Mouse (Mus musculus) testis, postnatal 10 days (tissue): ENCODE data around the gene Rp9.

Experiments
- DNase-seq: peaks from one replicate; pipeline ENCODE4 v3.0.0; 2021; ENCODE audit warnings: low spot score

Gene Rp9

DNA sequence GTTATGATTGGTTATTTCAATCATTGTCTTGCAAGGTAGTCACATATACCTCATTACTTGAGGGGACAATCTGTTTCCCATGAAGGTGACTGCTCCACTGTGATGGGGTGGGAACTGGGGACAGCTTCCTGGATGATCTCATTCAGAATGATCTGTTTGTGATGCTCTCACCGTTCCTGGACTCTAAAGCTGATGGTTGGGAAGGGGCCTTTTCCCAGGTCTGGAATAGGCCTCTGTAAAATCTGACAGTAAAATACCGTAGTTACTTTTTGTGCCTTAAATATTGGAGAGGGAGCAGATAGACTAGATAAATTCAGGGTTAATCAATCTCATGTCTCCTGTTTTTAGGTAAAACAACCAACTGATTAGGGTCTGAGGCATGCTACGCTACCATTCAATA lies at the start of gene Rp9:
Gene Rp9, minus strand, starts transcription at position 101 of the 400 bp plus-strand sequence.
- DNase-seq: no peak

DNA sequence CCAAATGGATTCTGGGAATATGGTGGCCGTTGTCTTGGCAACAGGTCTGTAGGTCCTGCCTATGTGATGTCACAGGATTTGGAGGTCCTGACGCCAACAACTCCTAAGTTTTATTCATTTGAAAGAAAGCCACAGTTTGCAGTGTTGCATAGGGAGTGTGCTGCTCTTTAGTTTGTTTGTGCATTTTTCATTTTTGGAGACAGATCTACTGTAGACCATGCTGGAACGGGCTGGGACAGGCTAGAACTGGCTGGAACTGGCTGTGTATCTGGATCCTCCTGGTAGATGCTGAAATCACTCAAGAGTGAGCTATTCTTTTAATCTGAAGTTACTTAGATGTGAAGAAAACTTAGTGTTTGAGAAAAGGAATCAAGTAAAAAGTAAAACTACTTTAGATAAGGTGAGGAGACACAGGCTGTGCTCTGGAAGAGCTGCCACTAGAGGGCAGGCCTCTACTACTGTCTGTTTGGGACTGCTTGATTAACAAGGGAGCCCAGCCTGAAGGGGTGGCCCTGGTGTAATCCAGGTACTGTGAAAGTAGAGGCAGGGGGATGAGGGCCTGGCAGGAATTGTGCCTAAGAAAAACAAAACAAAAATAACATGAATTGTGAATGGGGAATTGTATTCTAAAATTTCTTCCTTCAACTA lies 49.0 kb upstream of the Rp9 start:
- DNase-seq: peak; percentile 71

DNA sequence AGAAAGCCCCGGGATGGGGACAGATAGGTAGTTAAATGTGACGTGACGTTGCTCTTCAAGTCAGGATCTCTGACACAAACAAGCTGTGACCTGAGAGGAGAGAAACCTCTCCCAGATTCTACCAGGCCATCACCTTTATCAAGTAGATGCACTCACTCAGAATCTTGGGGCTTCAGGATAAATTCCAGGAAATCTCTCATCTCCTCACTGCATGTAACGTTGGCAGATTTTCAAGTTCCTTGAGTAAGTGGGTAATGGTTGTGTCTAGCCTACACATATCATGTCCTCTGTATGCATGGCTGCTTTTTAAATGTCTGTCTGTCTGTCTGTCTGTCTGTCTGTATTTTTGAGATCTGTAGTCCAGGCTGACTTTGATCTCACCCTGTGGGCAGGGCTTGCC lies 45.5 kb upstream of the Rp9 start:
- DNase-seq: no peak

DNA sequence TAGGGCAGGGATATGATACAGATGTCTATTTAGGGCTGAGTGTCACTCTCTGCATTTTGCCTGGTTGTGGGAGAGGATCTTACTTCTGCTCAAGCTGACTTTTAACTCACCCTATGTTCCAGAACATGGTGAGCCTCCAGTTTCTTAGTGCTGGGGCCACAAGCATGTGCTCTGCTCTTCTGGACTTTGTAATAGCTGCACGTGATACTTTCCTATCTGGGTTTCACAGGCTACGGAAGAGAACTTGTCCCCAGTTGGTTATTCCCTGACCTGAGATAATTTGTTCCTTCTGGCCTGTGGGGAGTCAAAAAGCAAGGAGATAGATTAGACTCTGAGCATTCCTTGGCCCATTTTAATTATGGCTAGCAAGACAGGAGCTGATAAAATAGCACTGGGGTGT lies 36.0 kb upstream of the Rp9 start:
- peak; percentile 25 for DNase-seq

DNA sequence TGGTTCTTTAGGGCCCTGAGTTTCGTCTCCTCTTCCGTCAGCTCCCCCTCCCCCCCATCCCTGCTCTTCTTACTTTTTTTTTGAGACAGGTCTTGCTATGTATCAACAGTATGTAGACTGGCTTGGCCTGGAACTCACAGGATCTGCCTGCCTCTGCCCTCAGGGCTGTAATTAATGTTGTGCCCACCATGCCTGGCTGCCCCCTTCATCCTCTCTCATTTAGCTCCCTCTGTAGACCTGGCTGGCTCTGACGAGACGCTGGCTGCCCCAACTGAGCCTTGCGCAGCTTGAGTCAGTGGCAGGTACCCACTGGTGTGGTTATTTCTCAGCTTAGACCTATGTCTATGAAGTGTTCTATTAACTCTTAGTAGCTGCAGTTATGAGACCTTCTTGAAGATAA lies 34.0 kb upstream of the Rp9 start:
- peak; percentile 32 for DNase-seq

DNA sequence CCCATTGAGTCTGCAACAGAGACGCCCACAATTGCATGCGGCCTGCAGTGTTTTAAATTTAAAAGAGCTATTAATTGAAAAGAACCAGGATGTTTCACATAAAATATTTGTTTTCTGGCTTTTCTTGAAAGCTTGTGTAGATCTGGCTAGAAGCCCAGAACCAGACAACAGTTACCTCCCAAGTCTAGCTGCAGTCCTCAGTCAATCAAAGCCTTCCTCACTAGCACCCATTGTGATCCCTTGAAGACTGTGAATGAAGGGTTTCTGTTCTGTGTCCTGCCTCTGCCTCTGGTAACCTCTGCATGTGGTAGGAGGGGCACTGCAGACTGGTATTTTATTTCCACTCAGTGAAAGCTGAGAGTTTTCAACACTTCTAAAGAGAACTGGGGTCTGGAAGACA lies 33.4 kb upstream of the Rp9 start:
- DNase-seq: no peak

DNA sequence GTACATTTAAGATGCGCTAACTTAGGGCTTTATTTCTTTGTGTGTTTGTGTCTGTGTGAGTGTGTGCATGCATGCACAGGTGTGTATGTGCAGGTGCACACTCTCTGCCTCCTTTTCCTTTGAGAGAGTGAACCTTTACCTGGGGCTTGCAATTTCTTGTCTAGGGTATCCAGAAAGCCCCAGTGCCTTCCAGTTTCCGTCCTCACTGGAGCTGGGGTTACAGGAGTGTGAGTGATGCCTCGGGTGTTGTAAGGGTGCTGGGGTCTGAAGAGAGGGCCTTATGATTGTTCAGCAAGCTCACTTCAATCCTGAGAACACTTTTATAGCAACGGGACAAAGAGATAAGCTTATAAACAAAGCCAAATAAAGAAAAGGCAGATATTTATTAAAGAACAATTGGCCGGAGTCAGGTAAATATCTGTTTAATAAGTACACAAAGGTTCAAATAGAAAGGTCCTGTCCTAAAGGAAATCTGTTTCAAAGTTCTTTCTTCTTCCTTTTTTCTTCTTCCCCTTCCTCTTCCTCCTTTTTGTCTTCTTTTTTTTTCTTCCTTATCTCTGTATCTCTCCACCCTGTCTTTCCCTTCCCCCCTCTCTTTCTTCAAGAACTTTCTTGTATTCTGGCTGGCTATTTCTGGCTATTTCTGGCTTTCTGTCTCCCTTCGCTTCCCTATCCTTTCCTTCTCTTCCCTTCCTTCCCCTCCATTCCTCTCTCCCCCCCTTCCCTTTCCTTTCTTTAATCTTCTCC lies 27.7 kb upstream of the Rp9 start:
- DNase-seq: no peak

DNA sequence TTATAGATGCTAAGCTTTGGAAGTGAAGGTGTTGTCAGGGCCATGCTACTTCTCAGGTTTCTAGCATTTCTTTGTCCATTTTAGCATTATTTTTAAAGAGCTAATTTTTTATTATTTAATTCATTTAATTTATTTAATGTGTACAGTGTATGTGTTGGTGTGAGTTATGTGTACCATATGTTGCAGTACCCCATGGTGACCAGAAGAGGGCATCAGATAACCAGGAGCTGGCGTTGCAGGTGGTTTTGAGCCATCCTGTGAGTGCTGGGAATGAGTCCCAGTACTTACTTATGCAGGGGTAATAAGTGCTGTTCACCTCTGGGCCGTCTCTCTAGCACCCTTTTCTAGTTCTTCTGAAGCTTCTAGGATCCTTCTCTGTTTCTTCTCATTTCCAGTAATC lies 25.6 kb upstream of the Rp9 start:
- DNase-seq: no peak

DNA sequence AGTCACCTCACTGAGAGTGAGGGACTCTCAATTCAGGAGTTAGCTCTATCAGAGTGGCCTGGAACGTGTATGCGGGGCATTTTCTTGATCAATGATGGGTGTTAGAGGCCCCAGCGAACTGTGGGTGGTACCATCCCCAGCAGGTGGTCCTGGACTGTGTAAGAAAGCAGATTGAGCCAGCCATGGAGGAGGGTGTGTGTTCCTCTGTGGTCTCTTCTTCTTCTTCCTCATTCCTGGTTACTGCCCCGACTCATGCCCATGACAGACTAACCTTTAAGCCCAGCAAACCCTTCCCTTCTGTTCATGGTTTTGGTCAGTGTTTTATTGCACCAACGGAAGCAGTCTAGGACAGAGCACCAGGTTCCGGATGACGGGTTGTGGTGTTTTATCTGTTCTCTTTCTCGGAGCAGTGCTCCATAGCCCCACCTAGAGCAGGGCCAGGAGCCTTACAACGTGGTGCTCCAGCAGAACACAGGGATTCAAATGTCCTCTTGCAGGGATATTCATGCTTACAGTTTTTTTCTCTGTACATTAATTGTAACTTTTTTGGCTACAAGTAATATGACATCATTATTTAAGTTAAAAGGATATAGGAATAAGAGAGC lies 24.8 kb upstream of the Rp9 start:
- DNase-seq: no peak

DNA sequence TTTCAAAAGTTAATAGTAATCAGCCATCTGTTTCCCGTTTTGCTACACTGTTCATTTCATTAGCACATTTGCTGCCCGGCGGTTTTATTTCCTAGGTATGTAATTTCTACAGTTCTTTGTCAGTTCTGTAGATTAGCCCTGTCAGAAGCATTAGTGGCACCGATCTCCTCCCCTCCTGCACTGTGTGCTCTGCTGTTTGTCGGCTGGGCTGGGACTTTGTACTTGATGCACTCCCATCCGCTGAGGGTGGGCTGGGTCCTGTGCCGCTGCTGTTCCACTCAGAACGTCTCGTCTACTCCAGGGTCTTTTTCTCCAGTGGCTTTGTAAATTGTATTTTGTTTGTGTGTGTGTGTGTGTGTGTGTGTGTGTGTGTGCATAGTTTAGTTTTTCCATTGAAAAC lies 19.4 kb upstream of the Rp9 start:
- DNase-seq: no peak

DNA sequence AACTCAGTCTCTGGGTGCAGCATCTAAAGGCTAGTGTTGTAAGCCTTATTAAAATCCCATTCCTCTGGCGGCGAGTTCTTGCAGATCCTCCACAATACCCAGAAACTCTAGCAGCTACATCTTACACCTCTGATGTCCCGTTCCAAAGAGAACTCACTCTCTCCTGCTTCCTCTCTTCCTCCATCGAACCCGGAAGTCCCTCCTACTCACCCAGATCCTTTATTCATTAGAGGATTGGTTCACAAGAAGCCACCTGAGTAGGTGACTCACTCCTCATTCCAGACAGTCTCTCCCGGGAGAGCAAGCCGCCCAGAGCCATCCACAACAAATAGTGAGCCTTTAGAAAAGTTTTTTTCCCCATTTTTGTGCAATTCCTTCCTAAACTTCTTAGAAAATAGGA lies 16.7 kb upstream of the Rp9 start:
- no peak for DNase-seq

DNA sequence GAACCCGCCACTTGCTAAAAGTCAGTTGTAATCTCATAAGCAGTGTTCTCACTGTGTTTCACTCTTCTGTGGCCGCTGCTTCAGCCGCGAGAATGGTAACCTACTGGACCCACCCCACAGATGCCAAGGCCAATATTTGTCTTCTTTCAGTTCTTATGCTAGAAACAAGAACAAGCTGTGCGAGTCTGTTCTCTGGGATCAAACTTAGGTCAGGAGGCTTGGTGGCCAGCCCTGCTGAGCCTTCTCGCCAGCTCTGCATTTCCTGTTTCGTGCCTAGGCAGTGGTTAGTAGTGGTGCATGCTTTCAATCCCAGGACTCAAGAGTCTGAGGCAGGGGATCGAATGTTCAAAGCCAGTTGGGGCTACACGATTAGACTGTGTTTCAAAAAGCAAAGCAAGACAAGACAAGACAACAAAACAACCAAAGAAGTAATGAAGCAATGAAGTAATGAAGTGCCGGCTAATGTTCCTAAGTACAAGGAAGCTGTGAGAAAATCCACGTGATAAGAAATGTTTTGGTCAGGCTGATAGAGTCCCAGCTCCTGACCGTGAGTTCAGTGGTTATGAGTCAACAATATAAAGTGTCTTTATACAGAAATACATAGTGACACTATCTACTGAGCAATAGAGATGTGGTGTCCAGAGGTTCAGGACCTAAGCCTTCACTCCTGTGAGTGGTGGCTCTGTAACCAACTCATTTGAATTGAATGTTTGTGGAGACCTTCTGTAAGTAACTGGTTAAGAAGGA lies 15.2 kb upstream of the Rp9 start:
- peak; percentile 51 for DNase-seq

DNA sequence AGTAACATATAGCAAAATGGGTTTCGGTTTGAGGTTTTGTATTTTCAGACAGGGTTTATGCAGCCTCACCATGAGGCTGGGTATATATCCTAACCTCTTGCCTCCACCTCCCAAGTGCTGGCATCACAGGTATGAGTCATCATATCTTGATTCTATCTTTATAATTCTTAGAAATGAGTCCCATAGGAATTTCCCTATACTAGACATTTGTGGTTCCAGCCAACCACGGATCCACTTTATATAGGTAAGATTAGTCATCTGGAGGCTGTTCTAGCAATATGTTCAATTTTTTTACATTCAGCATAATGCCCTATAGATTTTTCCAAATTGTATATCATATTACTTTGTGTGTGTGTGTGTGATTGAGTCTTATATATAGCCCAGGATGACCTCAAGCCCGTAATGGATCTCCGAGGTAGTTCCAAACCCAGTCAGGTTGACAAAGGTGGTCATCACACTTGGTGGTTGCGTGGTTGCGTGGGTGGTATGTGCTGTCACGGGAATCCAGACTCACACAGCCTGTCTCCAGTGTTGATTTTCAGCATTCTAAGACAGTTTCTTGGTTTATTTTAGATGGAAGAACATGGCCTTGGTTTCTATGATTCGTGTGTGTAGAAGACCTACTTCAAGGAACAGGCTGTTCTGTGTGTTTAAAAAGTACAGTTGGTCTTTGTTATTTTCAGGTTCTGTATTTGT lies 14.5 kb upstream of the Rp9 start:
- DNase-seq: no peak

DNA sequence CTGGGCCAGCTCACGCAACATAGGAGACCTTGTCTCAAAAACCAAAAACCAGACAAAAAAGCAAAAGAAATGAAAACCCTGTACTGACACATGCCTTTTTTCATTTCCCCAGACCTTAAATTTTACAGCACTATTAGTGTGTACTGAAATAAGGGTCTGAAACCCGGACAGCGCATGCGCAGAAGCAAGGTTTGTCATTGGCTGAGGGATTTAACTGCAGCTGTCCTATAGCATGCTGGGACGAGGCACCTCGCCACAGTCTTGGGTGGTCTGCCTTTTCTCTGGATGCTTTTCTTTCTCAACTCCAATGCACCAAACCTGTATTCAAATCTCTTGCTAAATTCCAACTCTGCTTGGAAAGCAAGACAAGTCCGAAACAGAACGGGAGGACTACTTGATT lies 9.4 kb upstream of the Rp9 start:
- no peak for DNase-seq

DNA sequence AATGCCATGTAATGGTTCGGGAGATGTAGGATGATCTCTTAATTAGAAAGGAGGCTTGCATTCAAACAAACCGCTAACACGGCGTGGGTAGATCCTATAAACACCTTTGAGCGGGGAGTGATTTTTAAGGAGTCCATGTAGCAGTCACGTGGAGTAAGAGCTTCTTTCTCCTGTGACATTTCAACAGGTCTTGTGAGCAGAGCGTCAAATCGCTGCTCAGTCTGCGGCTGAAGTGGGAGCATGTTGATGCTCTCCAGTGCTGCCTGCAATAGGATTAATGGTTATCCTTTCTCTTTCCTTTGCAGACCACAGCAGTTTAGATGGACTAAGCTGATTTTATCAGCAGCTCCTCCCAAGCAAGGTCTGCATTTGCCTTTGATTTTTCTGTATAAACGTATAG lies 6.7 kb upstream of the Rp9 start:
- DNase-seq: no peak

DNA sequence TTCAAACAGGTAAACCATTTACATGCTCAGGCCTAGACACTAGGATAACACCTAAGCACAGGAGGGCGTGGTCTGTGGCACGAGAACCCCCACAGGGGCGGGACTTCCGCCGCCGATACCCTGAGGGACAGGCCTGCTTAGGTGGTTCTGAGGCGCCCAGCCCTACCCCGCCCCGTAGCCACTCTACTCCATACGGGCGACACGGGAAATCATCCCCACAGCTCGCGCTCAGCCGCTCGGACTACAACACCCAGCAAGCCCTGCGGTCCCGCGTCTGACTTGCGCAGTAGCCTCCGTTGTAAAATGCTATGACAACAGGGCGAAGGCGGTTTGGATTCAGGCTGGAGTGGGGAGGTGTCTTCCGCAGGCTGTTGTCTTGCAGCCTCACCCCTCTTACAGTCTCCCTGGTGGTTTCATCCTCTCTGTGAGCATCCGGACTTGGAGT lies 5.9 kb upstream of the Rp9 start, which contains the start of gene Bbs9:
Gene Bbs9, plus strand, starts transcription at position 292 of the 445 bp plus-strand sequence.
- DNase-seq: peak; percentile 92

DNA sequence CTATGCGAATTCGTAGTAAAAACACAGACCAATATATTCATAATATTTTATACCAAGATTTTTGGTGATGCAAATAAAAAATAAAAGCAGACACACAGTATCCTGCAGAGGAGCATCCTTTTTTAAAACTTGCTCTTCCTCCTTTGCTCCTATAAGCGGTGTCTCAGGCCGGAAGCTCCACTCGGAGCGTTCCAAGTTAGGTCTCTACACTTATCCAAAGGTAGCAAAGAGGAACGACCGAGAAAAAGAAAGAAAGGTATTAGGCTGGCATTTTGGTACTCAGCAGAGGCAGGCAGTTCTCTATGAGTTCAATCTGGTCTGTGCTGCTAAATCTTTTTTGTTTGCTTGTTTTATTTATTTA lies 664 bp downstream of the Rp9 start:
- DNase-seq: no peak

DNA sequence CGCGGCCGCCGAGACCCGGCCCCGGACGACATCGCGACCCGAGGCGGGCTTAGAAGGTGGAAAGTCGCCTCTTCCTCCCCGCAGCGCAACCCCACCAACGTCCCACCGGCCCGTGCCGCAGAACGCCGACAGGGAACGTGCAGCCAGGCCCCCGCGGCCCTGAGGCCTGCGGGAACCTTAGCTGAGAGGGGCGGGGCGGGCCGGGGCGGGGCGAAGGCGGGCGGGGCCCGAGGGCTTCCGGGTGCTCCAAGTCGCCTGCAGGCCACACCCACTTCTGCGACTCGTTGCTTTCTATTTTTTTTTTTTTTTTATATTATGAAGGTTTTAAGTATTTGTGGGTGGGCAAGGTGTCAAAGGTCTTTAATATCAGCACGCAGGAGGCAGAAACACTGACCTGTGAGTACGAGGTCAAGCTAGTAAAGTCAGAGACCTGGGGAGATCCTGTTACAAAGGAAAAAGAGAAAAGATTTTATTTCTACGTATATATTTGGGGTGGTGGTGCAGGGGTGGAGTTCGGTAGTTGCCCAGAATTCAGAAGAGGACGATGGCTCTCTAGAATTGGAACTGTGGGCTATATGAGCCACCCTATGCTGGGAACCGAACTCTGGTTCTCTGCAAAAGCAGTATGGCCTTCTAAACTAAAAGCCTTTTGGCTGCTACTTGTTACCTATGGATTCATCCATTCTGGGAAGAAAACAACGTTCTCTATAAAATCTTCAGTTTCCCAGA lies 1.2 kb downstream of the Rp9 start:
- peak; percentile 84 for DNase-seq

DNA sequence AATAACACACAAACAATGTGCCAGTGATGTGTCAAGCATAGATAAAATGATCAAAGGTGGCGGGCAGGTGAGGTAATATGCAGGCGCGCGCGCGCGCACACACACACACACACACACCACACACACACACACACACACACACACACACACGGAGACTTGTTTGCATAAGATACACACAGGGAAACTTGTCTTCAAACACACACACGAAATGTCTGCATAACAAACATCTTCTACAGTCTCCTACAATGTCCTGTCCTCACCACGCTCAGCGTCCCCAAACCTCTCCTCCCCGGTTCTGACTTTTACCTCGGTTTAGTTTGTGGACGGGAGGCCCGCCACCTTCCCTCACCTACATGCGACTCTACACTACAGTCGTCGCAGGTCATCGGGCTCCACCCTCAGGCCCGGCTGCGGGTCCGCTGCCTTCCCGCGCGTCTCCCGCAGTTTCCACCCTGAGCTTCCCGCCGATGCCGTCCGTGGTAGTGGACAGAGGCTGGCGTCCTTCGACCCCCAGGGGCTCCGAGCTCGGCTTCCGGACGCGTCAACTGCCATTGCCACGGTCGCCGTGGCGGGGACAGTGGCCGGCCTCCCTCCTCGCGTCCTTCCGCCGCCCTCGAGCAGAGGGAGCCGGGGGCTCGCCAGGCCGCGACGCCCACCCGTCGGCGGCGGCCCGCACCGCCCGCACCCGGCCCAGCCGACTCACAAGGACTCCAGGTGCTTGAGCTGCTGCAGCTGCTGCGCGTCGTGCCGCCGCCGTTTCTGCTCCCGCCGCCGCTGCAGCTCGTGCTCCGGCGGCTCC lies 2.0 kb downstream of the Rp9 start:
- peak; percentile 64 for DNase-seq

DNA sequence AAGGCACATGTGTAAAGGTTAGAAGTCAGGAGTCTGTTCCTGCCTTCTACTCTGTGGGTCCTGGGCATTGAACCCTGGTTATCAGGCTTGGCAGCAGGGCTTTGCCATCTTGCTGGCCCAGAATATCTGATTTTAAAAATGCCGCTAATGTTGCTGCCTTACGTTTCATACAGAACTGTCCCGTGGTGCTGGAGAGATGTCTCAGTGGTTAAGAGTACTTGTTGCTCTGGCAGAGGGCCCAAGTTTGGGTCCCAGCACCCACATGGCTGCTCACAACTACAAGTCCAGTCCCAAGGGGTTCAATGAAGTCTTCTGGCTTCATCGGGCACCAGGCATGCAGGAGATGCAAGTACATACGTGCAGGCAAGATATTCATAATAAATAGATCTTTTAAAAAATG lies 3.3 kb downstream of the Rp9 start:
- DNase-seq: no peak

DNA sequence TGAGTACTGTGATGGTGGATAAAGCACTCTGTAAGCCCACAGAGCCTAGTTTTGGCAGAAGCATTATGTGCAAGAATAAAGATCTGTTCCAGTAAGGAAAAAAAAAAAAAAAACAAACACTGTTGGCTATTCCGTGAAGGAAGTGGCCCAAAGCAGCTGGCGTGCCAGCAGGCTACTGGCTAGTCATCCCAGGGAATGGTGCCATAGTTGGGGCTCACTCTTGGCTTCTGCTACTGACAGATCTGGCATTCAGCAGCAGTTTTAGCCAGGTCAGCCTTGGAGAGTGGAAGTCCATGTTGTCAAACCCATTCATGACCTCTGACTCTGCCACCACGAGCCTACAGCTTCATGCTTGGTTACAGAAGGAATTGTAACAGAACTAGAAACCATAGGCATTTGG lies 7.6 kb downstream of the Rp9 start:
- DNase-seq: no peak
